15 mouse cellular contexts compared by ENCODE assay signal in genomic region chr2:57497933-57498332, GRCm38 (mm10).
"Had no signal": no experiment of that assay in that cellular context is flagged by ENCODE, and none has a peak within 500 bp of the region (broad histone marks: within the 10 kb centered on the region; RNA-seq: fewer than 3 reads in every experiment).

No protein-coding gene starts in this region.

- ATAC-seq: lung, postnatal 0 days; midbrain, embryonic 15.5 days had no signal

- H3K36me3 ChIP-seq: liver, embryonic 15.5 days; midbrain, embryonic 15.5 days; neural tube, embryonic 13.5 days had no signal

- H3K4me3 ChIP-seq: liver, embryonic 15.5 days; midbrain, embryonic 15.5 days; neural tube, embryonic 13.5 days had no signal

- H3K4me1 ChIP-seq: liver, embryonic 15.5 days; midbrain, embryonic 15.5 days; neural tube, embryonic 13.5 days had no signal

- H3K4me2 ChIP-seq: liver, embryonic 11.5 days; liver, embryonic 15.5 days; midbrain, embryonic 11.5 days; midbrain, embryonic 15.5 days; neural tube, embryonic 13.5 days had no signal

- H3K9ac ChIP-seq: liver, embryonic 15.5 days; midbrain, embryonic 15.5 days; neural tube, embryonic 13.5 days had no signal

- H3K27me3 ChIP-seq: liver, embryonic 15.5 days; midbrain, embryonic 15.5 days; neural tube, embryonic 13.5 days had no signal

- DNase-seq: kidney, adult 11 months; kidney, postnatal 14 days; layer of hippocampus, adult 9-11 months; layer of hippocampus, postnatal 36 days; lung, adult 2 months; lung, postnatal 36 days; retina, postnatal 1 day; right cerebral cortex, postnatal 14 days; thymus, postnatal 4 days had no signal

- H3K9me3 ChIP-seq: liver, embryonic 15.5 days; midbrain, embryonic 15.5 days; neural tube, embryonic 13.5 days had no signal

- H3K27ac ChIP-seq: liver, embryonic 15.5 days; midbrain, embryonic 15.5 days; neural tube, embryonic 13.5 days had no signal
